Mouse (Mus musculus) forebrain, embryonic 12.5 days (tissue): ENCODE results near the gene Slc9a3r2. TPM values are rescaled to one million over a fixed set of nuclear protein-coding genes. Genes with fewer than 3 reads are reported as not detected.

Source experiments
- ATAC-seq: fragments of 200-750 bp; cut with Nextera tagmentation; 2 replicates; pipeline ENCODE4 v1.8.0; 2017; ENCODE audit warnings: moderate TSS enrichment; ENCODE audit not compliant: low FRiP score
- H3K27ac ChIP-seq: fragments of 300-500 bp; sonication (generic); 2 replicates; pipeline ENCODE4 v1.5.1; 2016; ENCODE audit warnings: mild to moderate bottlenecking
- H3K27me3 ChIP-seq: fragments of 300-500 bp; sonication (generic); 2 replicates; pipeline ENCODE4 v1.6.1; 2016; ENCODE audit warnings: mild to moderate bottlenecking
- H3K36me3 ChIP-seq: fragments of 300-500 bp; sonication (generic); replicated peaks from 2 replicates; pipeline ENCODE4 v1.6.1; 2016; ENCODE audit warnings: mild to moderate bottlenecking
- H3K4me1 ChIP-seq: fragments of 300-500 bp; sonication (generic); 2 replicates; pipeline ENCODE4 v1.6.1; 2016
- H3K4me2 ChIP-seq: fragments of 300-500 bp; sonication (generic); 2 replicates; pipeline ENCODE4 v1.6.1; 2016; ENCODE audit warnings: mild to moderate bottlenecking, moderate library complexity
- H3K4me3 ChIP-seq: fragments of 300-500 bp; sonication (generic); replicated peaks from 2 replicates; pipeline ENCODE4 v1.5.1; 2016; ENCODE audit warnings: mild to moderate bottlenecking
- H3K9ac ChIP-seq: fragments of 300-500 bp; sonication (generic); 2 replicates; pipeline ENCODE4 v1.6.1; 2016; ENCODE audit warnings: mild to moderate bottlenecking
- H3K9me3 ChIP-seq: fragments of 300-500 bp; sonication (generic); 2 replicates; pipeline ENCODE4 v1.6.1; 2016
- WGBS: fragments of 180-500 bp; shearing (Covaris S2); methylation state at CpG from one replicate; pipeline ENCODE4 v1.1.7; 2016; 5-methylcytosine and 5-hydroxymethylcytosine counted together
- polyA plus RNA-seq: library from polyadenylated mRNA; unstranded; fragments of >200 nt; fragmentation: Nextera tagmentation; extraction: Ambion mirVana; gene quantifications from 2 replicates; pipeline ENCODE4 v1.2.1, GENCODE M21; 2016

Slc9a3r2 gene
- polyA plus RNA-seq, 1 experiment from 2014 or later = 21.9 TPM

GRCm38 (mm10) chr17:24632167-24632812 lies 17.8 kb downstream of the Slc9a3r2 start, which contains the start of the genes Tsc2 and Nthl1:
TSS of gene Tsc2 (minus strand) at chr17:24632630.
TSS of gene Nthl1 (plus strand) at chr17:24632680.
- 1% methylated on average over 51 of the region's 51 CpGs for WGBS
- H3K36me3 ChIP-seq = peaks cover 29% of the 10 kb centered on the region
- H3K9ac ChIP-seq = peak within 1 kb of the TSS; percentile 71
- peaks cover 19% of the 10 kb centered on the region for H3K4me1 ChIP-seq
- H3K27ac ChIP-seq = peak within 1 kb of the TSS; percentile 69
- H3K4me3 ChIP-seq = peak within 1 kb of the TSS; percentile 76
- peak; percentile 90 for ATAC-seq
- no peaks in the 10 kb centered on the region for H3K27me3 ChIP-seq
- H3K4me2 ChIP-seq = peak within 1 kb of the TSS; percentile 91
- no peaks in the 10 kb centered on the region for H3K9me3 ChIP-seq

GRCm38 (mm10) chr17:24630072-24630471 lies 20.1 kb downstream of the Slc9a3r2 start:
- Histone ChIP-seq H3K4me1 (peaks cover 19% of the 10 kb centered on the region), H3K4me3 (no peak overlapping the region), H3K9ac (no peak overlapping the region), H3K4me2 (no peak overlapping the region), H3K27me3 (no peaks in the 10 kb centered on the region), H3K27ac (no peak overlapping the region), H3K36me3 (peaks cover 49% of the 10 kb centered on the region), H3K9me3 (no peaks in the 10 kb centered on the region)
- ATAC-seq = no peak
- WGBS = 90% methylated on average over 14 of the region's 14 CpGs

GRCm38 (mm10) chr17:24628646-24629045 lies 21.5 kb downstream of the Slc9a3r2 start:
- no peak for ATAC-seq
- WGBS = 49% methylated on average over 5 of the region's 5 CpGs

GRCm38 (mm10) chr17:24625472-24625871 lies 24.7 kb downstream of the Slc9a3r2 start:
- 94% methylated on average over 8 of the region's 8 CpGs for WGBS
- Histone ChIP-seq H3K4me2 (no peak overlapping the region), H3K27ac (no peak overlapping the region), H3K4me1 (no peaks in the 10 kb centered on the region), H3K9me3 (no peaks in the 10 kb centered on the region), H3K36me3 (peaks cover 92% of the 10 kb centered on the region), H3K27me3 (no peaks in the 10 kb centered on the region), H3K4me3 (no peak overlapping the region), H3K9ac (no peak overlapping the region)
- no peak for ATAC-seq

More at GRCm38 (mm10) chr17:24628646-24629045, 21.5 kb downstream of the Slc9a3r2 start:
- Histone ChIP-seq H3K36me3 (peaks cover 63% of the 10 kb centered on the region), H3K27ac (no peak overlapping the region), H3K4me2 (no peak overlapping the region), H3K4me1 (peaks cover 19% of the 10 kb centered on the region), H3K4me3 (no peak overlapping the region), H3K9me3 (no peaks in the 10 kb centered on the region), H3K27me3 (no peaks in the 10 kb centered on the region), H3K9ac (no peak overlapping the region)

GRCm38 (mm10) chr17:24617561-24618194 lies 32.4 kb downstream of the Slc9a3r2 start:
- Histone ChIP-seq H3K27ac (no peak overlapping the region), H3K36me3 (peaks cover 93% of the 10 kb centered on the region), H3K9ac (no peak overlapping the region), H3K27me3 (no peaks in the 10 kb centered on the region), H3K4me1 (no peaks in the 10 kb centered on the region), H3K9me3 (no peaks in the 10 kb centered on the region), H3K4me3 (no peak overlapping the region), H3K4me2 (no peak overlapping the region)
- no peak for ATAC-seq
- WGBS = 87% methylated on average over 14 of the region's 14 CpGs

GRCm38 (mm10) chr17:24610711-24611110 lies 39.4 kb downstream of the Slc9a3r2 start:
- no peak for ATAC-seq
- no peak overlapping the region for H3K27ac ChIP-seq
- no peak overlapping the region for H3K4me2 ChIP-seq
- WGBS = 92% methylated on average over 2 of the region's 2 CpGs
- no peaks in the 10 kb centered on the region for H3K9me3 ChIP-seq
- H3K4me1 ChIP-seq = no peaks in the 10 kb centered on the region
- H3K4me3 ChIP-seq = no peak overlapping the region
- peaks cover 78% of the 10 kb centered on the region for H3K36me3 ChIP-seq
- H3K9ac ChIP-seq = no peak overlapping the region
- H3K27me3 ChIP-seq = no peaks in the 10 kb centered on the region

- ATAC-seq = no peak
- Histone ChIP-seq H3K4me1 (no peaks in the 10 kb centered on the region), H3K4me2 (no peak overlapping the region), H3K27ac (no peak overlapping the region), H3K27me3 (no peaks in the 10 kb centered on the region), H3K36me3 (peaks cover 78% of the 10 kb centered on the region), H3K9me3 (no peaks in the 10 kb centered on the region), H3K9ac (no peak overlapping the region), H3K4me3 (no peak overlapping the region)
- 95% methylated on average over 8 of the region's 8 CpGs for WGBS
These were observed 41.3 kb downstream of the Slc9a3r2 start for GRCm38 (mm10) chr17:24608874-24609273.

- ATAC-seq = no peak
- Histone ChIP-seq H3K4me1 (no peaks in the 10 kb centered on the region), H3K9me3 (no peaks in the 10 kb centered on the region), H3K4me2 (no peak overlapping the region), H3K4me3 (no peak overlapping the region), H3K27ac (no peak overlapping the region), H3K27me3 (no peaks in the 10 kb centered on the region), H3K36me3 (peaks cover 77% of the 10 kb centered on the region), H3K9ac (no peak overlapping the region)
- 92% methylated on average over 4 of the region's 4 CpGs for WGBS
These were observed 41.8 kb downstream of the Slc9a3r2 start for GRCm38 (mm10) chr17:24608370-24608769.

GRCm38 (mm10) chr17:24604557-24604956 lies 45.6 kb downstream of the Slc9a3r2 start:
- no peak for ATAC-seq
- H3K4me3 ChIP-seq = no peak overlapping the region
- WGBS = 91% methylated on average over 3 of the region's 3 CpGs
- no peak overlapping the region for H3K4me2 ChIP-seq
- no peaks in the 10 kb centered on the region for H3K27me3 ChIP-seq
- H3K4me1 ChIP-seq = no peaks in the 10 kb centered on the region
- no peak overlapping the region for H3K27ac ChIP-seq
- no peak overlapping the region for H3K9ac ChIP-seq
- no peaks in the 10 kb centered on the region for H3K9me3 ChIP-seq
- peaks cover 96% of the 10 kb centered on the region for H3K36me3 ChIP-seq

GRCm38 (mm10) chr17:24603961-24604360 lies 46.2 kb downstream of the Slc9a3r2 start:
- no peak for ATAC-seq
- H3K9ac ChIP-seq = no peak overlapping the region
- no peak overlapping the region for H3K4me2 ChIP-seq
- peaks cover 99% of the 10 kb centered on the region for H3K36me3 ChIP-seq
- no peak overlapping the region for H3K4me3 ChIP-seq
- WGBS = 90% methylated on average over 8 of the region's 8 CpGs
- H3K27ac ChIP-seq = no peak overlapping the region
- no peaks in the 10 kb centered on the region for H3K9me3 ChIP-seq
- H3K4me1 ChIP-seq = no peaks in the 10 kb centered on the region
- H3K27me3 ChIP-seq = no peaks in the 10 kb centered on the region

GRCm38 (mm10) chr17:24600502-24600901 lies 49.6 kb downstream of the Slc9a3r2 start:
- WGBS = 98% methylated on average over 4 of the region's 4 CpGs

GRCm38 (mm10) chr17:24597989-24598388 lies 52.1 kb downstream of the Slc9a3r2 start:
- no peak overlapping the region for H3K27ac ChIP-seq
- H3K4me1 ChIP-seq = no peaks in the 10 kb centered on the region
- 88% methylated on average over 3 of the region's 3 CpGs for WGBS
- H3K9ac ChIP-seq = no peak overlapping the region
- H3K9me3 ChIP-seq = no peaks in the 10 kb centered on the region
- peaks cover 100% of the 10 kb centered on the region for H3K36me3 ChIP-seq
- H3K4me2 ChIP-seq = no peak overlapping the region
- ATAC-seq = no peak
- H3K27me3 ChIP-seq = no peaks in the 10 kb centered on the region
- H3K4me3 ChIP-seq = no peak overlapping the region

More at GRCm38 (mm10) chr17:24600502-24600901, 49.6 kb downstream of the Slc9a3r2 start:
- Histone ChIP-seq H3K27ac (no peak overlapping the region), H3K4me3 (no peak overlapping the region), H3K27me3 (no peaks in the 10 kb centered on the region), H3K9ac (no peak overlapping the region), H3K9me3 (no peaks in the 10 kb centered on the region), H3K4me1 (no peaks in the 10 kb centered on the region), H3K4me2 (no peak overlapping the region), H3K36me3 (peaks cover 99% of the 10 kb centered on the region)
- no peak for ATAC-seq
